Mouse (Mus musculus) cerebellum, adult 2 months (tissue): ENCODE measurements around the gene Scnn1g.

ENCODE experiments used
- CTCF ChIP-seq: fragments of 200-500 bp; IDR thresholded peaks from 2 replicates; pipeline ENCODE4 v1.5.1; 2011; ENCODE audit warnings: low read depth, mild to moderate bottlenecking, control low read depth, low read length, moderate library complexity, borderline replicate concordance; ENCODE audit not compliant: insufficient read depth
- POLR2A ChIP-seq: fragments of 200-500 bp; IDR thresholded peaks from 2 replicates; pipeline ENCODE4 v1.6.1; 2011; ENCODE audit warnings: low read length, control low read depth, borderline replicate concordance; ENCODE audit not compliant: insufficient read depth

DNA sequence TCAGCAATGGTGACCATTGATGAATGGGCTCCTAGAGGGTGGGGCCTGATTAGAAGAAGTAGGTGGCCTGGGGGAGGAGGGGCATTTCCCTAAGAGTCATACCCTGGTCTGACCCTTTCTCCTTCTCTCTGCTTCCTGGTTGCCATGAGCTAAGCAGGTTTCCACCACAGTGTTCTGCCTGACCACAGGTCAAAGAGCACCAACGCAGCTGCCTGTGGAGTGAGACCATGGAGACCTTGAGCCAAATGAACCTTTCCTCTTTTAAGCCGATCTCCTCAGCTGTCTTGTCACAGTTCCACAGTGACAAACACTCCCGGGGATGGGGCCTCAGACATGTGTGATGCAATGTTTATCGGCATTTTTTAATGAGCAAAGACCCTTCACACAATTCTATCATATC is 68.7 kb downstream of the Scnn1g start:
- no peak for TF ChIP-seq CTCF
- TF ChIP-seq POLR2A: no peak
